Mouse (Mus musculus) heart, adult 2 months (tissue): ENCODE results near the gene Ptger1.

Experiments
- CTCF ChIP-seq: fragments of 200-600 bp; IDR thresholded peaks from 2 replicates; pipeline ENCODE4 v1.8.1; 2022; ENCODE audit warnings: antibody characterized with exemption, mild to moderate bottlenecking, moderate library complexity
- EP300 ChIP-seq: fragments of 200-500 bp; IDR thresholded peaks from 2 replicates; pipeline ENCODE4 v1.6.1; 2011; ENCODE audit warnings: low read depth, low read length, control low read depth; ENCODE audit not compliant: insufficient read depth
- POLR2A ChIP-seq: fragments of 200-500 bp; IDR thresholded peaks from 2 replicates; pipeline ENCODE4 v1.6.1; 2011; ENCODE audit warnings: mild to moderate bottlenecking, low read depth, low read length, control low read depth; ENCODE audit not compliant: insufficient read depth

GRCm38 (mm10) chr8:83632083-83632707, 34.3 kb upstream of the Ptger1 start:
- TF ChIP-seq POLR2A (no peak), CTCF (no peak), EP300 (no peak)
